Mouse (Mus musculus) left cerebral cortex, postnatal 25 days (tissue): Measurements from ENCODE around the gene Pacs2. TPM values are rescaled to one million over a fixed set of nuclear protein-coding genes. Genes with fewer than 3 reads are reported as not detected.
A peak's percentile ranks its signal among the peaks of the same experiment; 100 is the strongest.

Experiments used
- DNase-seq, 2 experiments: peaks; one replicate each; pipeline ENCODE4 v3.0.0; 2022; ENCODE audit warnings: low spot score in 2 of 2, mixed read lengths in 1 of 2
- intact Hi-C: fragments of 180-260 bp; cut with DNase I; formaldehyde crosslinking; loops from one replicate; pipeline ENCODE4 v1.15.1; 2025
- total RNA-seq, 2 experiments: library from RNA; stranded (reverse); gene quantifications; 2 replicates each; pipeline ENCODE4 v1.2.3; 2021

Gene Pacs2
- total RNA-seq, 2 experiments from 2014 or later = 63.3 to 79.9 TPM

DNA sequence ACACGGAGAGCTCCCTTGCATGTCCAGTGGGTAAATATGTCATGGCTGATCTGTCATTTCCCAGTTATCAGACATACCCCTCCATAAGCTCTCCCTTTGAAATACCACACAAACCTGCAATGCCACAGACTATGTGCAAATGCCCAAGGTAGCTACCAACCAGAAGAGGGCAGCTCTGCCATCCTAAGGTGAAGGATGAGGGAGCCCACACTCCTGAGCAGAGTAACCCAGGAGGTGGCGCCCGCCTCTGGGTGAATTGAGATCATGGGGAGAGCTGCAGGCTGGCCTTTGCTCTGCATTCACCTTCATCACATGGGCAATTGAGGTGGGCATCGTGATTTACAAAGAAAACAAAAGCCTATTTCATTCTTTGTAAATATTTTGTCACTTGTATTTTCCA is 9.3 kb upstream of the Pacs2 start:
- peak; percentile 61 to 76 for DNase-seq
- intact Hi-C loops = loop anchor here (2.0 to 5.0 kb wide), 4 partner anchors 42 to 152 kb away; partner anchors contain the start of genes Mta1, Tedc1 and Tex22

DNA sequence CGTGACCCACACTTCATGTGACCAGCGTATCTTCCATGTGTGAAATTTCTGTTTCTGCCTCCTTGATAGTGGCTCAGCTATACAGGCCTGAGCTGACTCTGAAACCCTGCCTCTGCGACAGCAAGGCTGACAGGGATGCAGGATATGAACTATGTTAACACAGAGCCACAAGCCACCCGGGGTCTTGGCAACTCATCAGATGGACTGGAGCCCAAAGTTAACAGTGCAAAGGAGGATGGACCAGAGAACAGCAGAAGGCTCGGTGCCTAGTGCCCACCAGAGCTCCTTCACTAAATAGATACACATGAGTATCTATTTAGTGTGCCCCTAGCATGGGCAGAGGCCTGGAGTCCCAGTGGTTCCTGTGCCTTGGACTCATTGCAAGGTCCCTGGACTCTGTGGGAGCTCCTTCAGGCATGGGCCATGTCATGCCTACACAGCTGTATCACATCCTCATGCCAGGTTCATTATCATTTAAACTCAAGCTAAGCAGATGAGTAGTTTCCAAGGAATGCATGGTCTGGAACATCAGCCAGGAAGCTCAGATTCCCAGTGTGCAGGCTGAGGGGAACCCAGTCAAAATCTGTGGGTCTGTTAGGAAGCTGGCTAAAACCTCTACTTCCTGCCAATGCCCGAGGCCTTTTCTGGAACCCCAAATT is 2.5 kb upstream of the Pacs2 start:
- intact Hi-C loops = no loop called here
- no peak for DNase-seq

DNA sequence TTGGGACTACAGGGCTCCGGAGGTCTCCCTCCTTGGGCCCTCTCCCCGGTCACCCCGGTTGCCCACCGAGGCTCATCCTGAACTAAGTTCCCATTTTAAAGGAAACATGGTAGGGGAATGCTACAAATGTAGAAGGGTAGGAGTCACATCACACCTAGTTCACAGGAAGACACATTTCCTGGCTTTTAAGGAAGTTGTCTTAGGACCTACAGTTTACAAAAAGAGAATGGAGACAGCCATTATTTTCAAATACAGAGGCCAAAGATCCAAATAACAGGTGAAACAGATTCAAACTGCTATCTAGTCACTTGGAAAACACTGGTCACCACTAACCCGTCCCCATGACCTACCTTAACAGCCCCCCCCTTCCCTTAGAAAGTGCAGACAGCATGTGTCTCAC is 1.9 kb upstream of the Pacs2 start:
- intact Hi-C loops = no loop called here
- DNase-seq = no peak

DNA sequence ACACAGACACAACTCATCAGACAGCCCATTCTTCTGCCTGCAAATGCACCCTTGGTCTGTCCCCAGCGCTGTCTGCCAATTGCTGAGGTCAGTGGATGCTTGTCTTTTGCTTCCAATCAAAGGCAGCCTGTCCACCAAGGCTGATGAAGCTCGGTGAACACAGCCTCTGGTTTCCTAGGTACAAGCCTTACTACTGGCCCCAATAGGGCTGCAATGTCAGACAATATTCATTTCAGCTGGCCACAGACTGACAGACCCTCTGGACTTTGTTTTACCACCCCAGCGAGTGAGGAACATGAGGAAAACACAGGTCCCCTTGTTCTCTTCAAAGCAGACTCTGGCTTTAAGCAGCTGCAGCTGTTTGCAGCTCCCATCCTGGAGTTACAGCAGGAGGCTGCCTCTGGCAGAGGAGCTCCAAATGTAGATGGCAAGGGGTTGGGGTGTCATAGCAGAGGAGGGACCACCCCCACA is 1.3 kb upstream of the Pacs2 start:
- intact Hi-C loops = no loop called here
- peak; percentile 18 to 62 for DNase-seq

- DNase-seq = peak; percentile 24 to 36
- intact Hi-C loops = loop anchor here (1.0 to 5.0 kb wide), 2 partner anchors 15 to 87 kb away; partner anchors contain the start of gene Brf1
These were observed 551 bp downstream of the Pacs2 start for GRCm38 (mm10) chr12:113014561-113015556.

DNA sequence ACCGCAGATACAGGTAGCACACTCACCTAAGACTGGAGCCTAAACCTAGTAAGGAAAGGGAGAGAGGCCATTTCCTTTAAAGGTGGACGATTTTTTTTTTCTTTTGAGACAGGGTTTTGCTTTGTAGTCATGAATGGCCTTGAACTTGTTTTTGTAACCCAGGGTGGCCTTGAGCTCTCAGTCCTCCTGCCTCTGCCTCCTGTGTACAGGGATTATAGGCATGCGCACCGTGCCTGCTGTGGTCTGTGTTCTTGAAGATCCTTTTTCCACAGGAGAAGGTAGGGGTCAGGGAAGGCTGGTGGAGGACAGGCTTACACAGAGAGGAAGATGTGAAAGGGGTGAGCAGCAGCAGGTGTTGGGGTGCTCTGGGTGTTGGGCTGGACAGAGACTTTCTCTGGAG is 1.6 kb downstream of the Pacs2 start:
- intact Hi-C loops = loop anchor here (5.0 kb wide), 1 partner anchor 86 kb away; no protein-coding TSS in a partner anchor
- DNase-seq = no peak

DNA sequence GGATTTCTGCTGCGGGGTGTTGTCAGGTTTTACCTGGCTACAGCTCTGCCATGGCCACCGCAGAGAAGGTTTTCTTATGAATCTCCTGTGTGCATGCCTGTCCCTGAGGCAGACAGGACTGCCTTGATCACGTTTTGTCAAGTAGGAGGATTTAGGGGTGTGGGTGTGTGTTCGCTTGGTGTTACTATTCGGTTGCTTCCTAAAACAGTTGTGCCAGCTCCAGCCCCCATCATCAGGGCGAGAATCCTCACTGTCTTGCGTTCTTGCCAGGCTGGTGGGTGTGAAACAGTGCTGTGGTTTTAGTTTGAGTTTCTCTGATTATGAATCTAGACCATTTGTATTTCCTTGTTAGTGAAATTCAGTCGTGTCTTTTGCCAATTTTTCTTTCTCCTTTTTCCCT is 2.7 kb downstream of the Pacs2 start:
- peak; percentile 79 to 97 for DNase-seq
- intact Hi-C loops = loop anchor here (5.0 kb wide), 1 partner anchor 85 kb away; no protein-coding TSS in a partner anchor

GRCm38 (mm10) chr12:113017429-113017984 is 3.2 kb downstream of the Pacs2 start:
- intact Hi-C loops = loop anchor here (5.0 kb wide), 1 partner anchor 85 kb away; no protein-coding TSS in a partner anchor
- no peak for DNase-seq

GRCm38 (mm10) chr12:113018763-113019162 is 4.5 kb downstream of the Pacs2 start:
- no peak for DNase-seq
- intact Hi-C loops = loop anchor here (5.0 kb wide), 1 partner anchor 84 kb away; no protein-coding TSS in a partner anchor

DNA sequence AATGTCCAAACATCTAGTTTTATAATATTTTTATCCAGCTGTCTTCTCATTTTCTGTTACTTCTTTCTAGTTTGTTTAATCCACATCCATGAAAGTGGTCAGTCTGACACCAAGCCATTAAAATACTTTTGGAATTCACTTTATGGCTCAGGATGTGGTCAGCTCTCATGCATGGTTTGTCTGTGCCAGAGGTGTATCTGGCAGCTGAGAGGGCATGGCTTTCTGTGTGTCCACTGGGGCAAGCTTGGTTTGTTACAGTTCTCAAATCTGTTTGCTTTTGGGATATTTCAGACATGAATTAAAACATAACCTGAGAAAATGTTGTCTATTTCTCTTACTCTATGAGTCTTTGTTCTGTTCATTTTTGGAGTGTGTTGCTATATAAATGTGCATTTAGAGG is 7.2 kb downstream of the Pacs2 start:
- intact Hi-C loops = no loop called here

GRCm38 (mm10) chr12:113023082-113023481 is 8.8 kb downstream of the Pacs2 start:
- DNase-seq = no peak
- intact Hi-C loops = no loop called here

More for the DNA sequence above, 7.2 kb downstream of the Pacs2 start:
- no peak for DNase-seq

- DNase-seq = no peak
- intact Hi-C loops = no loop called here
These were observed 12.2 kb downstream of the Pacs2 start for GRCm38 (mm10) chr12:113026557-113026956.

- intact Hi-C loops = no loop called here
These were observed 13.2 kb downstream of the Pacs2 start for GRCm38 (mm10) chr12:113027495-113027894.

DNA sequence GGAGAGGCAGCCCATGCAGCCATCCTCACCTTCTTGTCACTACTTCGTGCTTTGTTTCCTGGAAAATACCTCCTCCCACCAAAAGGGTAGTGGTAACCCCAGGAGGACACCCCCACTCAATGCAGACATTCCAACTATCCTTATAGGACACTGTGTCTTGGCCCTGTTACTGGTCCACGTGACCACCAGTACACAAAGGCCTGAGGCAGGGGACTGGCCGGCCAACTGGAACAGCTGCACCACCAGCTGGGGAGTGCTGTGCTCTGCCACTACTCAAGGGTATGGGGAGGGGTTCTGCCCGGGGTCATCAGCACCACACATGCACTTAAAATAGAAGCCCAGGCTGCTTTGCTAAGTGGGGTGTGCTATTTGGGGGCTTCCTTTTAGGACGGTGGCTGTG is 13.8 kb downstream of the Pacs2 start:
- intact Hi-C loops = no loop called here

More at GRCm38 (mm10) chr12:113027495-113027894, 13.2 kb downstream of the Pacs2 start:
- no peak for DNase-seq

DNA sequence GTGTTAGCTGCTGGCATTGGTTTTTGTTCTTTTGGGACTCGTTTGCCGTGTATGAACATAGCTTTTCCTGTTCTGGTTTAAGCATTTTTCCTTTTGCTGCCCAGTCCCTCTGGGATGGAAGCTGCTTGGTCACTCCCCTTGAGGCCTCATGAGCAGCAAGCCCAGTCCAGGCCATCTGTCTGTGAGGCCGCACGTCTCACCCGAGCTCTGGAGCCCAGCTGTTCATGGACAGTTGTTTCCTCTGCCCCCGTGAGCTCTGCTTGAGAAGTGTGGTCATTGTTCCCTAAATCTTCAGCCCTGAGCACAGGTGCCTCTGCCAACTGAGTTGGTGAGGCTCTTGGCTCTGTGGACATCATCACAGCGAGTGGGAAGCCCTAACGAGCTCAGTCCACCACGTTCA is 14.6 kb downstream of the Pacs2 start:
- no peak for DNase-seq
- intact Hi-C loops = no loop called here

More for the DNA sequence above, 13.8 kb downstream of the Pacs2 start:
- no peak for DNase-seq

DNA sequence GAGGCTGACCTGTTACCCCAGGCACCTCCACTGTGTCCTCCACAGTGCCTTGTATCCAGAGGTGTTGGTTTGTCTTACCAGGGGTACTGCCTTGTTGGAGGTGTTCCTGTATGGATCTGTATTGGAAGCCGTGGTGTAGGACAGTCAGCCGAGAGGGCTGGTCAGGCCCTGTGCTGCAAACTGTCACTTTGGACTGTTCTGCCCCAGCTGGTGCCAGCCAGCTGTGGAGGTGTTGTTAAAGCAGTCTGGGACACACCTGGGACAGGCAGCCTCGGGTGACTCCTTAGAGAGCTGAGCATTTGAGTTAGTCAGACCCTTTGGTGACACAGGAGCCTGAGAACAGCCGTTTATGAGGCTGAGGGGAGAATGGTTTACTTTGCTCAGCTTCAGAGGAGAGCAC is 15.7 kb downstream of the Pacs2 start:
- DNase-seq = no peak

GRCm38 (mm10) chr12:113030993-113031392 is 16.7 kb downstream of the Pacs2 start:
- no peak for DNase-seq
- intact Hi-C loops = no loop called here

More for the DNA sequence above, 15.7 kb downstream of the Pacs2 start:
- intact Hi-C loops = no loop called here

DNA sequence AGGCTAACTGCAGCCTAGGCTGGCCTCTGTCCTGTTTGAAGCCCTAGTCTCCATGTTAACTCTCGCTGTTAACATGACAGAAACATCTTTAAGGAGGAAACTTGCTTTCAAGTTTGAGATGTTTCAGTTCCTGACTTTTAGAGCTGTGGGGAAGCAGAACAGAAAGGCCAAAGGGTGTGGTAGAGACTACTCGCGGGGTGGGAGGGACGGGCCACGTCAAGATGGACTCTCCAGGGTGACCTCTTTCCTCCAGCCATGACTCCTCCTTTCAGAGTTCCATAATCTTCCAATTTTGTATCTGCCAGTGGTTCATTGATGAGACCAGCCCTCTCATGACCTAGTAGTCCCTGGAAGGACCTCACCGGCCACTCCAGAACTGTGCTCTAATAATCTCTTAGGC is 17.1 kb downstream of the Pacs2 start:
- intact Hi-C loops = no loop called here
- DNase-seq = no peak

DNA sequence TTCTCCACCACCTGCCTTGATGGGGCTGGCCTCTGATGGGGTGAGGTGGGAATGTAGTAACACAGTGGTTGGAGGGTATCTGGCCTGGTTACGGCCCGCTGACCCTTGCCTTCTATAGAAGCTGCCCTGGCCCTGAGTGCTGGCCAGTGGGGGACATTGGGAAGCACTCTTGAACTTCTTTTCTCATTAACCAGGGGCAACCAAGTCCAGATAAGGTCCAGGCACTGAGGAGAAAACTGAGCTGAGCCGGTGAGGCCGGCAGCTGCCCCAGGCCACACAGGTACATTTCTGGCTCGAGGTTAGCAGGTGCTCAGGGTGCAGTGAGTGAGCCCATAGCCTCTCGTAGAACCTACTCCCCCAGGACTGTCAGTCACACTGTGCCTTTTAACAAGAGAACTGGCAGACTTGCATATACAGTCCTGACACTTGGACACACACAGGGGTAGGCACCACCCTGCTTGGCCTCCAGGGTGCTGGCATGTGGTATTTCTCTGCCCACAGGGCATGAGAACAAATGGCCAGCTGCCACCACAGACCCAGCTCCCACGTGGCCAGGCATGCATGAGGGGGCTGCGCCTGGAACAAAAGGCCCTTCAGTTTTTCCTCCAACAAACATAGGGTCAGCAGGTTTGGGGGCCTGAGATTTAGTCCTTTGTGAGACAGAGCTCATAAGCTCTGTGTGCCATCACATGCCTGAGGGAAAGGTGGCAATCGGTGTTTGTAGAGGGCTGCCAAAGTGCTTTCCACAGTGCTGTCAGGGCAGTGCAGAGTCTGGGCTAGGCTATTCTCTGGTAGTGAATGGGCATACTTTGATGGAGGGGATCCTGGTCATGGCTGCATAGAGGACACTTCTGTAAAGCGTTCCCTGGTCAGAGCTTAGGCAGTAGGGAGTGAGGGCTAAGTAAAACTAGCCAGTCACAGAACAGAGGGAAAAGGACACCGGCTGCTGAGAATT is 18.3 kb downstream of the Pacs2 start:
- intact Hi-C loops = no loop called here
- peak in 1 of 2 experiments; percentile 28 for DNase-seq
